Mouse (Mus musculus) kidney, embryonic 14.5 days (tissue): Measurements from ENCODE around the gene Tcte3. TPM values are rescaled to one million over a fixed set of nuclear protein-coding genes. Genes with fewer than 3 reads are reported as not detected.
"Not testable (repeated sequence)": the region's sequence is repeated elsewhere in the genome, so short reads cannot be mapped to it uniquely, and the experiment has no call there.

Experiments
- ATAC-seq: fragments of 200-750 bp; cut with Nextera tagmentation; 2 replicates; pipeline ENCODE4 v1.8.0; 2017; ENCODE audit warnings: moderate number of reproducible peaks, mild to moderate bottlenecking, moderate TSS enrichment, moderate library complexity; ENCODE audit not compliant: low FRiP score, low TSS enrichment
- H3K27ac ChIP-seq: fragments of 300-500 bp; sonication (generic); 2 replicates; pipeline ENCODE4 v1.5.1; 2014; ENCODE audit warnings: low read depth, mild to moderate bottlenecking, low read length, moderate library complexity, mixed read lengths
- H3K27me3 ChIP-seq: fragments of 300-500 bp; sonication (generic); 2 replicates; pipeline ENCODE4 v1.6.1; 2014; ENCODE audit warnings: mild to moderate bottlenecking, low read length; ENCODE audit not compliant: control insufficient read depth, insufficient read depth
- H3K36me3 ChIP-seq: fragments of 300-500 bp; sonication (generic); 2 replicates; pipeline ENCODE4 v1.6.1; 2014; ENCODE audit warnings: low read length, mixed read lengths; ENCODE audit not compliant: control insufficient read depth, insufficient read depth
- H3K4me1 ChIP-seq: fragments of 300-500 bp; sonication (generic); 2 replicates; pipeline ENCODE4 v1.6.1; 2014; ENCODE audit warnings: low read length, mixed read lengths; ENCODE audit not compliant: control insufficient read depth, insufficient read depth
- H3K4me2 ChIP-seq: fragments of 300-500 bp; sonication (generic); replicated peaks from 2 replicates; pipeline ENCODE4 v1.6.1; 2014; ENCODE audit warnings: low read depth, mild to moderate bottlenecking, low read length
- H3K4me3 ChIP-seq: fragments of 300-500 bp; sonication (generic); 2 replicates; pipeline ENCODE4 v1.5.1; 2014; ENCODE audit warnings: mild to moderate bottlenecking, low read length
- H3K9ac ChIP-seq: fragments of 300-500 bp; sonication (generic); 2 replicates; pipeline ENCODE4 v1.6.1; 2014; ENCODE audit warnings: low read depth, mild to moderate bottlenecking, low read length, moderate library complexity
- H3K9me3 ChIP-seq: fragments of 300-500 bp; sonication (generic); 2 replicates; pipeline ENCODE4 v1.6.1; 2016; ENCODE audit warnings: low read length; ENCODE audit not compliant: control insufficient read depth
- WGBS: fragments of 180-500 bp; shearing (Covaris S2); extraction: QIAGEN DNeasy Blood & Tissue Kit; methylation state at CpG from one replicate; pipeline ENCODE4 v1.1.7; 2014; 5-methylcytosine and 5-hydroxymethylcytosine counted together
- polyA plus RNA-seq: library from polyadenylated mRNA; unstranded; fragments of >200 nt; fragmentation: Nextera tagmentation; extraction: Ambion mirVana; gene quantifications from 2 replicates; pipeline ENCODE4 v1.2.1, GENCODE M21; 2014

Tcte3 gene
- polyA plus RNA-seq, 1 experiment from 2014 or later, result not detected

GRCm38 (mm10) chr17:14977718-14978361, 63.4 kb downstream of the Tcte3 start:
- peak; percentile 36 for ATAC-seq
- WGBS, result 3% methylated on average over 4 of the region's 7 CpGs
- not testable (repeated sequence) for H3K36me3 ChIP-seq, H3K9me3 ChIP-seq, H3K4me2 ChIP-seq, H3K4me3 ChIP-seq, H3K4me1 ChIP-seq, H3K27me3 ChIP-seq, H3K9ac ChIP-seq, H3K27ac ChIP-seq

Other genes starting within 250 kb of the Tcte3 start
- gene Wdr27, start 98.3 kb downstream of the Tcte3 start, polyA plus RNA-seq, result 6.7 and 8.3 TPM in 2 replicates
- 23.3 and 31.2 TPM in 2 replicates for gene 1600012H06Rik, start 98.3 kb downstream of the Tcte3 start, polyA plus RNA-seq
- gene Phf10, start 80.2 kb downstream of the Tcte3 start, polyA plus RNA-seq, result 37.4 and 44.2 TPM in 2 replicates
- 8.0 and 12.7 TPM in 2 replicates for gene 9030025P20Rik, start 63.0 kb downstream of the Tcte3 start, polyA plus RNA-seq
- gene Gm3417, start 62.7 kb downstream of the Tcte3 start, polyA plus RNA-seq, result 1.1 TPM in 1 of 2 replicates, not detected in the other
- 5.2 and 8.2 TPM in 2 replicates for gene Gm3435, start 31.3 kb downstream of the Tcte3 start, polyA plus RNA-seq
- gene Ermard, start 280 bp downstream of the Tcte3 start, polyA plus RNA-seq, result 70.0 and 96.9 TPM in 2 replicates
- 3.8 and 4.0 TPM in 2 replicates for gene Gm3448, start within 50 bp of the Tcte3 start, polyA plus RNA-seq